Mouse (Mus musculus) heart, embryonic 14.5 days (tissue): Measurements from ENCODE around the gene Csmd2. TPM values are rescaled to one million over a fixed set of nuclear protein-coding genes. Genes with fewer than 3 reads are reported as not detected.

ENCODE experiments used
- ATAC-seq: fragments of 200-750 bp; cut with Nextera tagmentation; 2 replicates; pipeline ENCODE4 v1.8.0; 2017; ENCODE audit warnings: low read depth, moderate TSS enrichment; ENCODE audit not compliant: insufficient number of reproducible peaks, insufficient read depth, low FRiP score
- H3K27ac ChIP-seq, 2 experiments: fragments of 200-500 bp in 1 of 2; fragments of 300-500 bp in 1 of 2; sonication (generic) in 1 of 2; replicated peaks in 1 of 2; 2 replicates each; pipeline ENCODE4 v1.5.1; 2012 to 2014; ENCODE audit warnings: low read depth in 2 of 2, low read length in 2 of 2, control low read depth in 1 of 2, mild to moderate bottlenecking in 1 of 2, mixed read lengths in 1 of 2; ENCODE audit not compliant: control insufficient read depth in 1 of 2, insufficient read depth in 1 of 2
- H3K27me3 ChIP-seq: fragments of 300-500 bp; sonication (generic); 2 replicates; pipeline ENCODE4 v1.6.1; 2014; ENCODE audit warnings: mild to moderate bottlenecking, low read length, control low read depth; ENCODE audit not compliant: control insufficient read depth, insufficient read depth
- H3K36me3 ChIP-seq: fragments of 300-500 bp; sonication (generic); 2 replicates; pipeline ENCODE4 v1.6.1; 2014; ENCODE audit warnings: mild to moderate bottlenecking, control low read depth, low read length, mixed read lengths; ENCODE audit not compliant: control insufficient read depth, insufficient read depth
- H3K4me1 ChIP-seq, 2 experiments: fragments of 200-500 bp in 1 of 2; fragments of 300-500 bp in 1 of 2; sonication (generic) in 1 of 2; 2 replicates each; pipeline ENCODE4 v1.6.1; 2012 to 2014; ENCODE audit warnings: low read length in 2 of 2, control low read depth in 1 of 2, mixed read lengths in 1 of 2; ENCODE audit not compliant: control insufficient read depth in 2 of 2, insufficient read depth in 2 of 2
- H3K4me2 ChIP-seq: fragments of 300-500 bp; sonication (generic); 2 replicates; pipeline ENCODE4 v1.6.1; 2014; ENCODE audit warnings: mild to moderate bottlenecking, low read length
- H3K4me3 ChIP-seq, 2 experiments: fragments of 200-500 bp in 1 of 2; fragments of 300-500 bp in 1 of 2; sonication (generic) in 1 of 2; 2 replicates each; pipeline ENCODE4 v1.5.1; 2012 to 2014; ENCODE audit warnings: low read length in 2 of 2, mild to moderate bottlenecking in 2 of 2, control low read depth in 1 of 2, low read depth in 1 of 2, moderate library complexity in 1 of 2; ENCODE audit not compliant: control insufficient read depth in 1 of 2, insufficient read depth in 1 of 2
- H3K9ac ChIP-seq: fragments of 300-500 bp; sonication (generic); 2 replicates; pipeline ENCODE4 v1.6.1; 2014; ENCODE audit warnings: mild to moderate bottlenecking, low read length
- H3K9me3 ChIP-seq: fragments of 300-500 bp; sonication (generic); 2 replicates; pipeline ENCODE4 v1.6.1; 2016; ENCODE audit warnings: low read length, control low read depth; ENCODE audit not compliant: control insufficient read depth
- WGBS: fragments of 180-500 bp; shearing (Covaris S2); extraction: QIAGEN DNeasy Blood & Tissue Kit; methylation state at CpG from one replicate; pipeline ENCODE4 v1.1.7; 2014; 5-methylcytosine and 5-hydroxymethylcytosine counted together
- polyA plus RNA-seq: library from polyadenylated mRNA; unstranded; fragments of >200 nt; fragmentation: Nextera tagmentation; extraction: Ambion mirVana; gene quantifications from 2 replicates; pipeline ENCODE4 v1.2.1, GENCODE M21; 2014

The Csmd2 gene
- polyA plus RNA-seq, 1 experiment from 2014 or later, result 0.04 TPM

GRCm38 (mm10) chr4:128315328-128315727 is 327.7 kb downstream of the Csmd2 start:
- Histone ChIP-seq H3K4me2 (no peak overlapping the region), H3K27ac (no peak overlapping the region), H3K36me3 (no peaks in the 10 kb centered on the region), H3K9me3 (no peaks in the 10 kb centered on the region), H3K4me1 (no peaks in the 10 kb centered on the region), H3K4me3 (no peak overlapping the region), H3K9ac (no peak overlapping the region), H3K27me3 (no peaks in the 10 kb centered on the region)
- no peak for ATAC-seq
- WGBS, result 65% methylated on average over 5 of the region's 5 CpGs

DNA sequence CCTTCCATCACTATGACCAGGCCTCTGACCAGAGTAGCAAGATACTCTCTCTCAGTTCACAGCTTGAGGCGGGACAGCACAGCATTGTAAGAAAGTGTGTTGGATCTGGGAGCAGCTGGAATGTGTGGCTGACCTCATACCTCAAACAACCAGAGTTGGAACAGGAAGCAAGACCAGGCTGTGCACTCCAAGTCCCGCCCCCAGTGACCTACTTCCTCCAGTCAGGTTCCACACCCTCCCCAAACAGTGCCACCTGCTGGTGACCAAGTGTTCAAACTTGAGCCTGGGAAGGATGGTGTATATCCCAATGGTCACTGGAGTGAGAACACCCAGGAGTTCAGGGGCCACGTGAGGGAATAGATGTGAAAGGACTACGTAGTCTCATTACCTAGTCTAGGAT is 330.3 kb downstream of the Csmd2 start:
- H3K4me3 ChIP-seq, result no peak overlapping the region
- no peaks in the 10 kb centered on the region for H3K4me1 ChIP-seq
- H3K9me3 ChIP-seq, result no peaks in the 10 kb centered on the region
- 92% methylated on average over 4 of the region's 4 CpGs for WGBS
- no peaks in the 10 kb centered on the region for H3K36me3 ChIP-seq
- no peak for ATAC-seq
- H3K9ac ChIP-seq, result no peak overlapping the region
- no peaks in the 10 kb centered on the region for H3K27me3 ChIP-seq
- no peak overlapping the region for H3K27ac ChIP-seq
- no peak overlapping the region for H3K4me2 ChIP-seq

- no peaks in the 10 kb centered on the region for H3K4me1 ChIP-seq
- 65% methylated on average over 2 of the region's 2 CpGs for WGBS
- H3K27ac ChIP-seq, result no peak overlapping the region
- H3K4me2 ChIP-seq, result no peak overlapping the region
- ATAC-seq, result no peak
- H3K9me3 ChIP-seq, result no peaks in the 10 kb centered on the region
- no peaks in the 10 kb centered on the region for H3K36me3 ChIP-seq
- H3K4me3 ChIP-seq, result no peak overlapping the region
- H3K9ac ChIP-seq, result no peak overlapping the region
- no peaks in the 10 kb centered on the region for H3K27me3 ChIP-seq
Measured at GRCm38 (mm10) chr4:128325511-128325910, 337.9 kb downstream of the Csmd2 start.

GRCm38 (mm10) chr4:128326755-128327154 is 339.1 kb downstream of the Csmd2 start:
- H3K4me1 ChIP-seq, result no peaks in the 10 kb centered on the region
- no peak overlapping the region for H3K4me2 ChIP-seq
- H3K4me3 ChIP-seq, result no peak overlapping the region
- H3K9ac ChIP-seq, result no peak overlapping the region
- 63% methylated on average over 4 of the region's 4 CpGs for WGBS
- no peak overlapping the region for H3K27ac ChIP-seq
- H3K9me3 ChIP-seq, result no peaks in the 10 kb centered on the region
- no peaks in the 10 kb centered on the region for H3K36me3 ChIP-seq
- no peak for ATAC-seq
- H3K27me3 ChIP-seq, result no peaks in the 10 kb centered on the region

DNA sequence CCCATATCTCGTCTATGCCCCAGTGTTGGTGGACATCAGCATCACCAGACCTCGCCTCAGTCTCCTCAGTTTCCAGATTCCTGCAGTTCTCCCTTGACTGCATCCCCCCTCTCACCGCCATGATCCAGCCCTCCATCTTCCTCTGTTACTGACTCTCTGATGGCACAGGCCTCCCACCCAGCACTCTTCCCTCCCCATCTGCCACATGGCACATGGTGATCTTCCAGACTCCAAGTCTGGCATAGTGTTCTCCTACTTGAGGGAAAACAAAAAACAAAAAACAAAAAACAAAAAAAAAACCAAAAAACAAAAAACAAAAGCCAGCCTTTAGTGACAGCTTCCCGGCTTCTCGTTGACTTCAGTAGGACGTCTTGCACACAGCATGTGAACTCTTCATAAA is 339.8 kb downstream of the Csmd2 start:
- no peak overlapping the region for H3K4me2 ChIP-seq
- ATAC-seq, result no peak
- no peaks in the 10 kb centered on the region for H3K4me1 ChIP-seq
- 76% methylated on average over 6 of the region's 6 CpGs for WGBS
- H3K9me3 ChIP-seq, result no peaks in the 10 kb centered on the region
- no peak overlapping the region for H3K9ac ChIP-seq
- no peak overlapping the region for H3K27ac ChIP-seq
- H3K36me3 ChIP-seq, result no peaks in the 10 kb centered on the region
- no peaks in the 10 kb centered on the region for H3K27me3 ChIP-seq
- H3K4me3 ChIP-seq, result no peak overlapping the region

DNA sequence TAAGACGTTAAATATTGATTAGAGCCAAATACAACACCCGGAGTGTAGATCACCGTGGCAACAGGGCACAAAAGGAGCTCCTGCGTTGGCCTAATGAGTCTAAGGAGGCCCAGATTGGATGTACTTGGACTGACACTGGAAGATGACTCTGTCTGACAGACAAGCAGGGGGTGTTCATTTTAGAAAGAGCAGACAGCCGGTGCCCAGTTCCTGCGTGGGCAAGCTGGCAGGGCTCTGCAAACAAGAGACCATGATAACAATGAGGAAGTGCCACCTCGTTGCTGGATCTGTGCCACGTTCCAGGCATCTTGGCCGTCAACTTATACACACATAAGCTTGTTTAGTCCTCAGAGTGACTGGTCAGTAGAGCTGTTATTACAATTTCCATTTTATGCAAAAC is 342.9 kb downstream of the Csmd2 start:
- Histone ChIP-seq H3K9me3 (no peaks in the 10 kb centered on the region), H3K27me3 (no peaks in the 10 kb centered on the region), H3K4me2 (no peak overlapping the region), H3K9ac (no peak overlapping the region), H3K27ac (no peak overlapping the region), H3K4me1 (no peaks in the 10 kb centered on the region), H3K36me3 (no peaks in the 10 kb centered on the region), H3K4me3 (no peak overlapping the region)
- 69% methylated on average over 9 of the region's 9 CpGs for WGBS
- no peak for ATAC-seq

- no peaks in the 10 kb centered on the region for H3K27me3 ChIP-seq
- 76% methylated on average over 7 of the region's 7 CpGs for WGBS
- no peaks in the 10 kb centered on the region for H3K36me3 ChIP-seq
- H3K9ac ChIP-seq, result no peak overlapping the region
- H3K4me1 ChIP-seq, result no peaks in the 10 kb centered on the region
- H3K9me3 ChIP-seq, result no peaks in the 10 kb centered on the region
- ATAC-seq, result no peak
- H3K27ac ChIP-seq, result no peak overlapping the region
- H3K4me3 ChIP-seq, result no peak overlapping the region
- H3K4me2 ChIP-seq, result no peak overlapping the region
Measured at GRCm38 (mm10) chr4:128340457-128340856, 352.8 kb downstream of the Csmd2 start.

GRCm38 (mm10) chr4:128341315-128341714 is 353.7 kb downstream of the Csmd2 start:
- Histone ChIP-seq H3K4me2 (no peak overlapping the region), H3K9ac (no peak overlapping the region), H3K27ac (no peak overlapping the region), H3K9me3 (no peaks in the 10 kb centered on the region), H3K36me3 (no peaks in the 10 kb centered on the region), H3K27me3 (no peaks in the 10 kb centered on the region), H3K4me3 (no peak overlapping the region), H3K4me1 (no peaks in the 10 kb centered on the region)
- ATAC-seq, result no peak
- WGBS, result 44% methylated on average over 7 of the region's 7 CpGs
